Mouse (Mus musculus): ENCODE data around the gene Masp1. TPM values are rescaled to one million over a fixed set of nuclear protein-coding genes. Genes with fewer than 3 reads are reported as not detected.

Gene Masp1
- total RNA-seq (2021): 10 to 100 TPM; 11.6 to 13.4 TPM
- long read RNA-seq, experiment 1, partial matches to known transcripts: 5 of 17 reads
- long read RNA-seq, experiment 1, other reads (novel, unspliced or antisense): 9 of 17 reads
- long read RNA-seq, experiment 2, partial matches to known transcripts: 1 of 6 reads
- long read RNA-seq, experiment 2, other reads (novel, unspliced or antisense): 3 of 6 reads

GRCm38 (mm10) chr16:23520235-23520871 is at the start of gene Masp1, which contains the start of gene Rtp4:
Gene Masp1 (minus strand): TSS chr16:23520815.
Gene Rtp4 (plus strand): TSS chr16:23520291.
- DNase-seq: peak; percentile 35 to 37

GRCm38 (mm10) chr16:23568369-23568958 is 47.8 kb upstream of the Masp1 start:
- DNase-seq: no peak

GRCm38 (mm10) chr16:23557669-23558068 is 37.1 kb upstream of the Masp1 start:
- no peak for DNase-seq

- peak in 1 of 2 experiments; percentile 31 for DNase-seq
Measured at GRCm38 (mm10) chr16:23557195-23557594, 36.6 kb upstream of the Masp1 start.

- no peak for DNase-seq
Measured at GRCm38 (mm10) chr16:23554673-23555072, 34.1 kb upstream of the Masp1 start.

- no peak for DNase-seq
Measured at GRCm38 (mm10) chr16:23550981-23551582, 30.5 kb upstream of the Masp1 start.

- peak; percentile 51 to 70 for DNase-seq
Measured at GRCm38 (mm10) chr16:23550346-23550980, 29.8 kb upstream of the Masp1 start.

GRCm38 (mm10) chr16:23547783-23548182 is 27.2 kb upstream of the Masp1 start:
- no peak for DNase-seq

GRCm38 (mm10) chr16:23544361-23544760 is 23.7 kb upstream of the Masp1 start:
- DNase-seq: no peak

GRCm38 (mm10) chr16:23542866-23543265 is 22.3 kb upstream of the Masp1 start:
- no peak for DNase-seq

- DNase-seq: no peak
Measured at GRCm38 (mm10) chr16:23541046-23541445, 20.4 kb upstream of the Masp1 start.

GRCm38 (mm10) chr16:23533707-23534106 is 13.1 kb upstream of the Masp1 start:
- no peak for DNase-seq

- no peak for DNase-seq
Measured at GRCm38 (mm10) chr16:23529186-23529585, 8.6 kb upstream of the Masp1 start.

- DNase-seq: no peak
Measured at GRCm38 (mm10) chr16:23522081-23522480, 1.5 kb upstream of the Masp1 start.

- DNase-seq: no peak
Measured at GRCm38 (mm10) chr16:23521092-23521491, 477 bp upstream of the Masp1 start.

GRCm38 (mm10) chr16:23519771-23520170 is 844 bp downstream of the Masp1 start:
- DNase-seq: no peak

- no peak for DNase-seq
Measured at GRCm38 (mm10) chr16:23518567-23519369, 1.8 kb downstream of the Masp1 start.

GRCm38 (mm10) chr16:23517754-23518566 is 2.7 kb downstream of the Masp1 start:
- no peak for DNase-seq

GRCm38 (mm10) chr16:23517230-23517629 is 3.4 kb downstream of the Masp1 start:
- DNase-seq: no peak

GRCm38 (mm10) chr16:23516606-23517005 is 4.0 kb downstream of the Masp1 start:
- DNase-seq: no peak

GRCm38 (mm10) chr16:23515766-23516165 is 4.8 kb downstream of the Masp1 start:
- DNase-seq: peak; percentile 70 to 78

Data from heart, adult 18-20 months (tissue).